Mouse (Mus musculus): ENCODE results near the gene Fam166b.

DNA sequence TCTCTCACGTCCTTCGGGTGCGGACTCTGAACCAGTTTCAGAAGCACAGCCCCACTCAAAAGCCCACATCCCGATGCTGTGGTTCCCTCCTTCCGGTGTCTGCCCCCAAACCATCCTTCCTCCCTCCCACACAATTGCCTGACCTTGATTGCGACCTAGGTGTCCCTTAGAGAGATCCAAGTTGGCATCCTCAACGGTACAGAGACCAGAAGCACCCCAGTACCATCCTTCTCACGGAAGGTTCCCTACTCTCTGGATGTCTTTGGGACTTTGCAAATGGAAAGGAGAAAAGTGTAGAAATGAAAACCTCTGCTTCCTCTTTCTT lies 49.6 kb upstream of the Fam166b start:
- TF ChIP-seq CHD2 (IDR thresholded peaks at IDR 0.05; ENCODE audit: low read depth, low read length) (no peak), ZC3H11A (IDR thresholded peaks at IDR 0.05; ENCODE audit: borderline replicate concordance, low read depth, low read length) (no peak)
